Mouse (Mus musculus): ENCODE results near the gene D16Ertd472e. TPM values are rescaled to one million over a fixed set of nuclear protein-coding genes. Genes with fewer than 3 reads are reported as not detected.

D16Ertd472e gene
- 6.5 and 8.4 TPM in 2 replicates for polyA plus RNA-seq (2015; fragmentation: Nextera tagmentation; extraction: Ambion mirVana)

- ATAC-seq = peak; percentile 98
- under 1% methylated on average over 58 of the region's 70 CpGs for WGBS
These were observed at the start of gene D16Ertd472e for GRCm38 (mm10) chr16:78576478-78577084. TSS of gene D16Ertd472e (minus strand) at chr16:78576708.

GRCm38 (mm10) chr16:78622755-78623154 lies 46.2 kb upstream of the D16Ertd472e start:
- 60% methylated on average over 5 of the region's 5 CpGs for WGBS
- no peak overlapping the region for H3K9ac ChIP-seq (ENCODE audit: low read depth, low read length)
- no peak for ATAC-seq
- H3K4me3 ChIP-seq (ENCODE audit: low read depth, low read length) = no peak overlapping the region
- no peak overlapping the region for H3K27ac ChIP-seq (ENCODE audit: low read length)
- no peak overlapping the region for H3K4me2 ChIP-seq (ENCODE audit: low read length)
- no peaks in the 10 kb centered on the region for H3K4me1 ChIP-seq (ENCODE audit: control insufficient read depth, insufficient read depth, low read length)
- H3K9me3 ChIP-seq (replicated peaks; ENCODE audit: control insufficient read depth, low read length, poor library complexity, severe bottlenecking) = no peaks in the 10 kb centered on the region
- H3K36me3 ChIP-seq (ENCODE audit: control insufficient read depth, insufficient read depth, low read length) = no peaks in the 10 kb centered on the region
- no peaks in the 10 kb centered on the region for H3K27me3 ChIP-seq (ENCODE audit: control insufficient read depth, insufficient read depth, low read depth, low read length)

More at GRCm38 (mm10) chr16:78576478-78577084, at the start of gene D16Ertd472e:
- Histone ChIP-seq H3K27ac (ENCODE audit: low read length) (peak within 1 kb of the TSS; percentile 66), H3K4me1 (ENCODE audit: control insufficient read depth, insufficient read depth, low read length) (peaks cover 15% of the 10 kb centered on the region), H3K4me3 (ENCODE audit: low read depth, low read length) (peak within 1 kb of the TSS; percentile 79), H3K9ac (ENCODE audit: low read depth, low read length) (peak within 1 kb of the TSS; percentile 83), H3K9me3 (replicated peaks; ENCODE audit: control insufficient read depth, low read length, poor library complexity, severe bottlenecking) (no peaks in the 10 kb centered on the region), H3K4me2 (ENCODE audit: low read length) (peak within 1 kb of the TSS; percentile 79), H3K27me3 (ENCODE audit: control insufficient read depth, insufficient read depth, low read depth, low read length) (no peaks in the 10 kb centered on the region), H3K36me3 (ENCODE audit: control insufficient read depth, insufficient read depth, low read length) (no peaks in the 10 kb centered on the region)

- Histone ChIP-seq H3K27ac (ENCODE audit: low read length) (no peak overlapping the region), H3K4me3 (ENCODE audit: low read depth, low read length) (no peak overlapping the region), H3K9ac (ENCODE audit: low read depth, low read length) (no peak overlapping the region), H3K36me3 (ENCODE audit: control insufficient read depth, insufficient read depth, low read length) (no peaks in the 10 kb centered on the region), H3K4me2 (ENCODE audit: low read length) (no peak overlapping the region), H3K4me1 (ENCODE audit: control insufficient read depth, insufficient read depth, low read length) (no peaks in the 10 kb centered on the region), H3K27me3 (ENCODE audit: control insufficient read depth, insufficient read depth, low read depth, low read length) (no peaks in the 10 kb centered on the region), H3K9me3 (replicated peaks; ENCODE audit: control insufficient read depth, low read length, poor library complexity, severe bottlenecking) (no peaks in the 10 kb centered on the region)
- 89% methylated on average over 5 of the region's 5 CpGs for WGBS
- ATAC-seq = no peak
These were observed 42.9 kb upstream of the D16Ertd472e start for GRCm38 (mm10) chr16:78619386-78619785.

DNA sequence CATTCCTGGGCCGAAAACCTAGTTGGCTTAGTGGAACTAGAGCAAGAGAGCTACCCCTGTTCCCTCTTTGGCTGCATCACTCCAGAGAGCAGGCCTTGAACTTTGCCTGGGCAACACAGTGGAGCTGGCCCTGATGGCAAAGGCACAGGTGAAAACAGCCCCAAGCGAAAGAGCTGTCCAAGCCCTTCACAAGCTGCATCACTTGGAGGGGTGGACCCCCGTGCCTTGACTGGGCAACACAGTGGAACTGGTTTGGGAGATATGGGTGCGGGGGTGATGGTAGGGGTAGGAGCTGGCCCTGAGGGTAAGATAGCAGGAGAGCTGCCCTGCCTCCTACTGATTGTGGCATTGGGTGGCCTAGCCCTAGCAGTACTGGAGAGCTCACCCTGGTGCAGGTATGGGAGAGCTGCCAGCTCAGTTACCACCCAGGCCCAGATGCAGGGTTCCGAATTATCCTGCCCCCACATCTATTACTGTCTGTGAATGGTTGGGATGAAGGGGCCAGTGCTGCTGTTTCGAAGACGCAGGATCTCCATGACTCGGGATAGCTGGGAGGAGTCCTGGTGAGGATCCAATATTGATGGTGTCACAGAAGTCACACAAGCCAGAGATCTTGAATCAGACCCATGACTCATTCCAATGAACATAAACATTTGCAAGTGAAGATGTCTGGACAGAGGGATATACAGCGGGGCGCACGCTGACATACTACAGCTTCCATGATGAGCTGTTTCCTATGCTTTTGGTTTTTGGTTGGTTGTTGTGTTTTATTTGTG lies 41.4 kb upstream of the D16Ertd472e start:
- Histone ChIP-seq H3K4me3 (ENCODE audit: low read depth, low read length) (no peak overlapping the region), H3K4me1 (ENCODE audit: control insufficient read depth, insufficient read depth, low read length) (no peaks in the 10 kb centered on the region), H3K9me3 (replicated peaks; ENCODE audit: control insufficient read depth, low read length, poor library complexity, severe bottlenecking) (no peaks in the 10 kb centered on the region), H3K27me3 (ENCODE audit: control insufficient read depth, insufficient read depth, low read depth, low read length) (no peaks in the 10 kb centered on the region), H3K27ac (ENCODE audit: low read length) (no peak overlapping the region), H3K4me2 (ENCODE audit: low read length) (no peak overlapping the region), H3K9ac (ENCODE audit: low read depth, low read length) (no peak overlapping the region), H3K36me3 (ENCODE audit: control insufficient read depth, insufficient read depth, low read length) (no peaks in the 10 kb centered on the region)
- 95% methylated on average over 11 of the region's 11 CpGs for WGBS
- no peak for ATAC-seq

DNA sequence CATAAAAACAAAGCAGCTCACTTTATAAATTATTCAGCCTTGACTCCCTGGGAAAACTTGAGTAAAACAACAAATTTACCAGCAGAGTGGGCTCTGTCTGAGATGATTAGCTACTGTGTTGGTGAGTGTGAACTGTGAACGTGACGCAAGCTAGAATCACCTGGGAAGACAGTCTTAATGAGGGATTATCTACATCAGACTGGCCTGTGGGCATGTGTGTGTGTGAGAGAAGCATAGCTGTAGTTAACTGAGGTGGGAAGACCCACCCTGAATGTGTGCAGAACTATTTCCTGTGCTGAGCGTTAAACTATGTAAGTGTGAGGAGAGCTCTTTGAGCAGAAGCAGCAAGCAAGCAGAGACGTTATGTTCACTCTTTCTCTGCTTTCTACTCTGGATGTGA lies 29.7 kb upstream of the D16Ertd472e start:
- Histone ChIP-seq H3K36me3 (ENCODE audit: control insufficient read depth, insufficient read depth, low read length) (no peaks in the 10 kb centered on the region), H3K4me1 (ENCODE audit: control insufficient read depth, insufficient read depth, low read length) (no peaks in the 10 kb centered on the region), H3K27ac (ENCODE audit: low read length) (no peak overlapping the region), H3K27me3 (ENCODE audit: control insufficient read depth, insufficient read depth, low read depth, low read length) (no peaks in the 10 kb centered on the region), H3K9ac (ENCODE audit: low read depth, low read length) (no peak overlapping the region), H3K9me3 (replicated peaks; ENCODE audit: control insufficient read depth, low read length, poor library complexity, severe bottlenecking) (no peaks in the 10 kb centered on the region; the same call in 1 of the 2 replicates), H3K4me3 (ENCODE audit: low read depth, low read length) (no peak overlapping the region), H3K4me2 (ENCODE audit: low read length) (no peak overlapping the region)
- whole genome bisulfite sequencing = 64% methylated on average over 4 of the region's 4 CpGs
- no peak for ATAC-seq

DNA sequence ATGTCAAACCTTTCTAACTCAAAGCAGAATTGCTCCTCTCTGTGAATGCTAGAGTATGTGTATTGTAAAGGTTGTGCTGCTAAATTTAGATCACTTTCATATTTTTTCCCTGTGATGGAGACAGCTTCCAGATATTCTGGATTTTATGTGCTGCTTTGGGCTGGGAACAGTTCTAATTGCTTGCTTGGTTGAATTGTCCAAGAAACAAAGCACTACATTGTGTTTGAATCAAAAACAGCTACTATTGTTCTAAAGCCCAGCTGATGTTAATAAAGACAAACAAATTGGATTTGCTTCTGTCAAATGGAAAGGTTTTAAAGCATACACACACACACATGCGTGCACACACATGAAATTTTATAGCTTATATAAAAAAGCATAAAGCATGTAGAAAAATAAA lies 22.4 kb upstream of the D16Ertd472e start:
- ATAC-seq = no peak

DNA sequence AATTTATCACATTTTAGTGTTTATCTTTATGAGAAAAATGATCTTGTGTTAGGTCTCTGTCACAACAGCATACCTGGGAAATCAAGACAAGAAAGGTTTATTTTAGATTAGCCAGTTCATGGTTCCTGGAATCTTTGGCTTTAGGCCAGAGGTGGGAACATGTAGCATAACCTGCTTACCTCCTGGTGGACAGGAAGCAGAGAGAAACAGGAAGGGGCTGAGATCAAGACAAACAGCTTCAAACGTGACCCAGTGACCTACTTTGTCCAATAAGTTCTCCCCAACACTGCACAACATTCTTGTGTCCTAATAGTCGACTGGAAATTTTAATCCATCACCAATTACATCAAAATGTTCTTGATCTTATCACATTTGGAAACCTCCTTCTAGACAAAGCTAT lies 19.9 kb upstream of the D16Ertd472e start:
- WGBS = 73% methylated on average over 2 of the region's 2 CpGs
- Histone ChIP-seq H3K27me3 (ENCODE audit: control insufficient read depth, insufficient read depth, low read depth, low read length) (no peaks in the 10 kb centered on the region), H3K4me3 (ENCODE audit: low read depth, low read length) (no peak overlapping the region), H3K9me3 (replicated peaks; ENCODE audit: control insufficient read depth, low read length, poor library complexity, severe bottlenecking) (no peaks in the 10 kb centered on the region), H3K9ac (ENCODE audit: low read depth, low read length) (no peak overlapping the region), H3K4me2 (ENCODE audit: low read length) (no peak overlapping the region), H3K36me3 (ENCODE audit: control insufficient read depth, insufficient read depth, low read length) (no peaks in the 10 kb centered on the region), H3K4me1 (ENCODE audit: control insufficient read depth, insufficient read depth, low read length) (no peaks in the 10 kb centered on the region), H3K27ac (ENCODE audit: low read length) (no peak overlapping the region)
- no peak for ATAC-seq

More for the DNA sequence above, 22.4 kb upstream of the D16Ertd472e start:
- no peaks in the 10 kb centered on the region for H3K27me3 ChIP-seq (ENCODE audit: control insufficient read depth, insufficient read depth, low read depth, low read length)
- no peak overlapping the region for H3K4me2 ChIP-seq (ENCODE audit: low read length)
- no peak overlapping the region for H3K4me3 ChIP-seq (ENCODE audit: low read depth, low read length)
- no peak overlapping the region for H3K9ac ChIP-seq (ENCODE audit: low read depth, low read length)
- H3K9me3 ChIP-seq (replicated peaks; ENCODE audit: control insufficient read depth, low read length, poor library complexity, severe bottlenecking) = no peaks in the 10 kb centered on the region; the same call in 1 of the 2 replicates
- no peak overlapping the region for H3K27ac ChIP-seq (ENCODE audit: low read length)
- H3K36me3 ChIP-seq (ENCODE audit: control insufficient read depth, insufficient read depth, low read length) = no peaks in the 10 kb centered on the region
- H3K4me1 ChIP-seq (ENCODE audit: control insufficient read depth, insufficient read depth, low read length) = no peaks in the 10 kb centered on the region
- WGBS = 85% methylated on average over 1 of the region's 1 CpGs

DNA sequence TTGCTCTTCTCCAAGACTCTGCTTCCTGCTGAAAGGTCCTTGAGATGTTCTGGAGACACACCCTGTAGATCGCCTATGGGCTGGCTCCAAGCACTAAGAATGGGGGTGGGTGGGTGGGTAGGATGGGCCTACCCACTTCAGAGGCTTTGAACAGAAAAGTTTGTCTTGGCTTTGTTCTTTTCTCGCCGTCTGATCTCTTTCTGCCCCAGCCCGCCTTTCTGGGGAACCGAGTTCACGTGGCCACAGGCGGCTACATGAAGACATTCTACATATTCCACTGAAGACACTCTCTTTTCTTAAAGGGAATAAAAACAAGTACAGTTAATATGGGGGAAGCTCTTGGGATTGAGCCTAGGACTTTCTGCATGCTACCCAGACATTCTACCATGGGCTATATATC lies 19.3 kb upstream of the D16Ertd472e start:
- Histone ChIP-seq H3K4me1 (ENCODE audit: control insufficient read depth, insufficient read depth, low read length) (no peaks in the 10 kb centered on the region), H3K27me3 (ENCODE audit: control insufficient read depth, insufficient read depth, low read depth, low read length) (no peaks in the 10 kb centered on the region), H3K9ac (ENCODE audit: low read depth, low read length) (no peak overlapping the region), H3K4me2 (ENCODE audit: low read length) (no peak overlapping the region), H3K27ac (ENCODE audit: low read length) (no peak overlapping the region), H3K9me3 (replicated peaks; ENCODE audit: control insufficient read depth, low read length, poor library complexity, severe bottlenecking) (no peaks in the 10 kb centered on the region), H3K4me3 (ENCODE audit: low read depth, low read length) (no peak overlapping the region), H3K36me3 (ENCODE audit: control insufficient read depth, insufficient read depth, low read length) (no peaks in the 10 kb centered on the region)
- ATAC-seq = no peak
- 89% methylated on average over 7 of the region's 7 CpGs for WGBS

GRCm38 (mm10) chr16:78594154-78594553 lies 17.6 kb upstream of the D16Ertd472e start:
- Histone ChIP-seq H3K4me2 (ENCODE audit: low read length) (no peak overlapping the region), H3K9me3 (replicated peaks; ENCODE audit: control insufficient read depth, low read length, poor library complexity, severe bottlenecking) (no peaks in the 10 kb centered on the region), H3K36me3 (ENCODE audit: control insufficient read depth, insufficient read depth, low read length) (no peaks in the 10 kb centered on the region), H3K4me3 (ENCODE audit: low read depth, low read length) (no peak overlapping the region), H3K27me3 (ENCODE audit: control insufficient read depth, insufficient read depth, low read depth, low read length) (no peaks in the 10 kb centered on the region), H3K27ac (ENCODE audit: low read length) (no peak overlapping the region), H3K4me1 (ENCODE audit: control insufficient read depth, insufficient read depth, low read length) (no peaks in the 10 kb centered on the region), H3K9ac (ENCODE audit: low read depth, low read length) (no peak overlapping the region)
- ATAC-seq = no peak
- 79% methylated on average over 3 of the region's 3 CpGs for WGBS
